Mouse (Mus musculus): ENCODE measurements at regions not wholly inside any gene's neighbourhood (a gene's known extent, or its start where the extent isn't known, plus 50 kb on each side); places are given as distances from the start of the nearest gene placed in this dataset.

DNA sequence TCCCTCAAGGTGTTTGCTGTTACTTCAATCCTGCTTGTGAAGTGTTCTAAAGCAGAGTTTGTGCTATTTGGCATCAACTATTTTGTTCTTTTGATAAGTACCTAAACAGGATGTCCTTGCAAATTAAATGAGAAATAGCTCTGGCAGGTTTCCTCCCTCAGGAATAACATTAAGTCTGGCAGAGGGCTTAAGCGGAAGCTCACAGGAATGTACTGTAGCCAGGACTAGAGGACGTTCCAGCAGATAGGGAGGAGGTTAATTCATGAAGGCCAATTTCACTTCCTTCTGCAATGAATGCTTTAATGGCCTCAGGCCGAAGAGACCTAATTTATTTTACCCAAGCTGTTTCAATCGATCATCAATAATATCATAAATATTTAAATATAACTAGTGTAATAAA lies 318.7 kb downstream of the Trim52 start:
- TF ChIP-seq CTCF (IDR thresholded peaks at IDR 0.05; ENCODE audit: borderline replicate concordance, insufficient read depth, low read length) (no peak), POLR2A (IDR thresholded peaks at IDR 0.05; ENCODE audit: low read depth, low read length) (no peak)
